Mouse (Mus musculus) hindbrain, embryonic 15.5 days (tissue): Measurements from ENCODE around the gene Tkfc. TPM values are rescaled to one million over a fixed set of nuclear protein-coding genes. Genes with fewer than 3 reads are reported as not detected.

ENCODE experiments used
- ATAC-seq: fragments of 200-750 bp; cut with Nextera tagmentation; 2 replicates; pipeline ENCODE4 v1.8.0; 2017; ENCODE audit warnings: low read depth, moderate number of reproducible peaks, moderate TSS enrichment; ENCODE audit not compliant: low FRiP score
- H3K27ac ChIP-seq: fragments of 300-500 bp; sonication (generic); replicated peaks from 2 replicates; pipeline ENCODE4 v1.5.1; 2015; ENCODE audit warnings: mild to moderate bottlenecking, inconsistent platforms
- H3K27me3 ChIP-seq: fragments of 300-500 bp; sonication (generic); 2 replicates; pipeline ENCODE4 v1.6.1; 2015; ENCODE audit warnings: control low read depth, inconsistent platforms
- H3K36me3 ChIP-seq: fragments of 300-500 bp; sonication (generic); 2 replicates; pipeline ENCODE4 v1.6.1; 2015; ENCODE audit warnings: control low read depth, inconsistent platforms
- H3K4me1 ChIP-seq: fragments of 300-500 bp; sonication (generic); replicated peaks from 2 replicates; pipeline ENCODE4 v1.6.1; 2015; ENCODE audit warnings: control low read depth, inconsistent platforms
- H3K4me2 ChIP-seq: fragments of 300-500 bp; sonication (generic); 2 replicates; pipeline ENCODE4 v1.6.1; 2015; ENCODE audit warnings: moderate library complexity, mild to moderate bottlenecking, inconsistent platforms
- H3K4me3 ChIP-seq: fragments of 300-500 bp; sonication (generic); 2 replicates; pipeline ENCODE4 v1.5.1; 2015; ENCODE audit warnings: mild to moderate bottlenecking, inconsistent platforms
- H3K9ac ChIP-seq: fragments of 300-500 bp; sonication (generic); 2 replicates; pipeline ENCODE4 v1.6.1; 2015; ENCODE audit warnings: inconsistent platforms
- H3K9me3 ChIP-seq: fragments of 300-500 bp; sonication (generic); 2 replicates; pipeline ENCODE4 v1.6.1; 2016; ENCODE audit warnings: control low read depth, inconsistent platforms
- WGBS: fragments of 180-500 bp; shearing (Covaris S2); methylation state at CpG from one replicate; pipeline ENCODE4 v1.1.7; 2015; 5-methylcytosine and 5-hydroxymethylcytosine counted together
- polyA plus RNA-seq: library from polyadenylated mRNA; unstranded; fragments of >200 nt; fragmentation: Nextera tagmentation; extraction: Ambion mirVana; gene quantifications from 2 replicates; pipeline ENCODE4 v1.2.1, GENCODE M21; 2015

Gene Tkfc
- polyA plus RNA-seq, 1 experiment from 2014 or later, result 28.3 TPM

GRCm38 (mm10) chr19:10557001-10557400 lies 48.5 kb downstream of the Tkfc start:
- H3K27ac ChIP-seq, result no peak overlapping the region
- no peak overlapping the region for H3K9ac ChIP-seq
- no peak overlapping the region for H3K4me3 ChIP-seq
- H3K4me2 ChIP-seq, result no peak overlapping the region
- no peak for ATAC-seq
- peaks cover 23% of the 10 kb centered on the region for H3K4me1 ChIP-seq
- H3K27me3 ChIP-seq, result no peaks in the 10 kb centered on the region
- 72% methylated on average over 2 of the region's 2 CpGs for WGBS
- peaks cover 16% of the 10 kb centered on the region for H3K36me3 ChIP-seq
- H3K9me3 ChIP-seq, result no peaks in the 10 kb centered on the region

DNA sequence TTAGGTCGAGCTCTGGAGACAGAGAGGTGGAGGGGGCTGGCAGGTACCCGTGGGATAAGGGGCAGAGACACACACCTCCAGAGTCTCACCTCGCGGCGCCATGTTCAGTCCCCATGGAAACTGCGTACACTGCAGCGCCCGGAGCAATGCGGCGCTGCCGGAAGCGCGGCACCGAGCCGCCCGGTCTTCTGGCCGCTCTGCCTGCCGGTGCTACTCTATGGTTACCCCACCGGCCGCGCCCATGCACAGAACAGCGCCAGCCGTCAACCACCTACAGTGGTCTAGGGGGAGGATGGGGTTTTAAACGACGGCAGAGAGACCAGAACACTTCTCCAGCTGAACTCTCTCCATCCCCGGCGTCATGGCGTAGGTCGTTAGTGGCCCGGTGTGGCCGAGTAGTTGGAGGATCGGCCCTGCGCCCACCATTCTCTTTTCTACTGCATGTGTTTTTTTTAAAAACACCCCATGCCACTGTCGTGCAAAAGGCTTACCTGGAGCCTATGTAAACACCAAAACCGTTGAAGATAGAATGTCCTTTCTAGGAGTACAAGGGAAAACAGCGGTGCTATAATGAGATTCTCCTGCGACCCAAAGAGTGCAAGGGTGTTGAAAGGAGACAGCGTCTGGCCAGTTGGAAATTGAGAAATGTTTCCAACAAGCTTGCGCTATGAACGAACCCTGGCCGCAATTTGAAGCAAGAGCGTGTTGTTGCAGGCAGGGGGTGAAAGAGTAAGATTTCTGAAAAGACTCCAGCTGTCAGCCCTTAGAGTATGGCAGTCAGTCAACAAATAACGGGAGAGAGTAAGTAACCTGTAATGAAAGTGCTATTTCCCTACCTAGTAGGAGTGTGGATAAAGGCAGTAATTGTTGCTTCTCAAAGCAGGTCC lies 49.6 kb downstream of the Tkfc start, which contains the start of gene Tmem216:
Gene Tmem216, minus strand, starts transcription at position 615 of the 887 bp plus-strand sequence.
- H3K4me1 ChIP-seq, result peaks cover 23% of the 10 kb centered on the region
- no peaks in the 10 kb centered on the region for H3K27me3 ChIP-seq
- H3K36me3 ChIP-seq, result peaks cover 27% of the 10 kb centered on the region
- H3K4me3 ChIP-seq, result peak within 1 kb of the TSS; percentile 62
- peak within 1 kb of the TSS; percentile 89 for H3K4me2 ChIP-seq
- under 1% methylated on average over 43 of the region's 43 CpGs for WGBS
- peak; percentile 98 for ATAC-seq
- H3K9me3 ChIP-seq, result no peaks in the 10 kb centered on the region
- H3K27ac ChIP-seq, result peak within 1 kb of the TSS; percentile 89
- H3K9ac ChIP-seq, result peak within 1 kb of the TSS; percentile 67

GRCm38 (mm10) chr19:10539454-10539853 lies 66.0 kb downstream of the Tkfc start:
- no peak for ATAC-seq
- Histone ChIP-seq H3K9me3 (no peaks in the 10 kb centered on the region), H3K4me2 (no peak overlapping the region), H3K9ac (no peak overlapping the region), H3K27me3 (no peaks in the 10 kb centered on the region), H3K36me3 (peaks cover 87% of the 10 kb centered on the region), H3K27ac (no peak overlapping the region), H3K4me3 (no peak overlapping the region), H3K4me1 (no peaks in the 10 kb centered on the region)
- 95% methylated on average over 5 of the region's 5 CpGs for WGBS

Other genes with a start within 250 kb of the Tkfc start
- gene Syt7, start 216.6 kb downstream of the Tkfc start, polyA plus RNA-seq, result 17.4 and 21.0 TPM in 2 replicates
- 0.98 and 1.5 TPM in 2 replicates for gene Lrrc10b, start 148.2 kb downstream of the Tkfc start, polyA plus RNA-seq
- 2.1 and 2.3 TPM in 2 replicates for gene Ppp1r32, start 122.7 kb downstream of the Tkfc start, polyA plus RNA-seq
- gene Cpsf7, start 80.4 kb downstream of the Tkfc start, polyA plus RNA-seq, result 49.0 and 56.1 TPM in 2 replicates
- 62.8 and 69.1 TPM in 2 replicates for gene Sdhaf2, start 79.5 kb downstream of the Tkfc start, polyA plus RNA-seq
- gene Tmem216, start 49.4 kb downstream of the Tkfc start, polyA plus RNA-seq, result 47.5 and 51.4 TPM in 2 replicates
- gene Cyb561a3, start 28.5 kb downstream of the Tkfc start, polyA plus RNA-seq, result 19.9 and 20.3 TPM in 2 replicates
- gene Tmem138, start 28.3 kb downstream of the Tkfc start, polyA plus RNA-seq, result 40.2 and 41.4 TPM in 2 replicates
- gene Ddb1, start 327 bp downstream of the Tkfc start, polyA plus RNA-seq, result 221 and 229 TPM in 2 replicates
- gene Vwce, start 28.6 kb upstream of the Tkfc start, polyA plus RNA-seq, result 0.94 and 1.3 TPM in 2 replicates
- not detected in 2 replicates for gene Pga5, start 72.4 kb upstream of the Tkfc start, polyA plus RNA-seq
- gene Vps37c, start 83.1 kb upstream of the Tkfc start, polyA plus RNA-seq, result 28.8 and 31.8 TPM in 2 replicates
- gene Cd5, start 133.3 kb upstream of the Tkfc start, polyA plus RNA-seq, result 0.25 and 0.28 TPM in 2 replicates
- gene Cd6, start 224.4 kb upstream of the Tkfc start, polyA plus RNA-seq, result 0.10 TPM in 1 of 2 replicates, not detected in the other
- 0.30 and 0.47 TPM in 2 replicates for gene Slc15a3, start 234.1 kb upstream of the Tkfc start, polyA plus RNA-seq